Mouse (Mus musculus): ENCODE measurements around the gene Ppp1r9b.

- no peak for TF ChIP-seq CTCF (IDR thresholded peaks at IDR 0.05; ENCODE audit: low read depth)
- no peak for TF ChIP-seq EP300 (optimal IDR thresholded peaks at IDR 0.05)
These were observed 18.1 kb downstream of the Ppp1r9b start for GRCm38 (mm10) chr11:95008661-95009628.
